Comparison of ENCODE assay signal across 18 mouse cellular contexts in genomic region chr12:117235114-117235513, GRCm38 (mm10).
"Had no signal": no experiment of that assay in that cellular context is flagged by ENCODE, and none has a peak within 500 bp of the region (broad histone marks: within the 10 kb centered on the region; RNA-seq: fewer than 3 reads in every experiment).

No protein-coding gene starts in this region.

- H3K9ac ChIP-seq: kidney, embryonic 15.5 days; limb, embryonic 12.5 days; liver, embryonic 13.5 days; liver, postnatal 0 days; lung, embryonic 15.5 days; neural tube, embryonic 13.5 days; stomach, embryonic 15.5 days had no signal

- H3K4me1 ChIP-seq: kidney, embryonic 15.5 days; liver, embryonic 13.5 days; lung, embryonic 15.5 days; megakaryocyte, embryonic 14.5 days; stomach, embryonic 15.5 days had no signal

- H3K27ac ChIP-seq: kidney, embryonic 15.5 days; limb, embryonic 12.5 days; liver, embryonic 13.5 days; lung, embryonic 15.5 days; macrophage; neural tube, embryonic 13.5 days; stomach, embryonic 15.5 days had no signal

- H3K9me3 ChIP-seq: kidney, embryonic 15.5 days; limb, embryonic 12.5 days; liver, embryonic 13.5 days; lung, embryonic 15.5 days; neural tube, embryonic 13.5 days; stomach, embryonic 15.5 days had no signal

- H3K4me2 ChIP-seq: kidney, embryonic 15.5 days; limb, embryonic 12.5 days; liver, embryonic 13.5 days; lung, embryonic 15.5 days; neural tube, embryonic 13.5 days; stomach, embryonic 15.5 days had no signal

- H3K36me3 ChIP-seq: kidney, embryonic 15.5 days; limb, embryonic 12.5 days; liver, embryonic 13.5 days; lung, embryonic 15.5 days; stomach, embryonic 15.5 days had no signal

- DNase-seq: kidney, adult 2 months; kidney, postnatal 25 days; layer of hippocampus, adult 9-11 months; layer of hippocampus, postnatal 36 days; liver; liver, embryonic 13.5 days; liver, postnatal 0 days; lung, postnatal 14 days; right cerebral cortex, postnatal 14 days; thymus, adult 2 months; thymus, postnatal 4 days had no signal

- H3K4me3 ChIP-seq: kidney, embryonic 15.5 days; limb, embryonic 12.5 days; liver, embryonic 13.5 days; lung, embryonic 15.5 days; megakaryocyte, embryonic 14.5 days; neural tube, embryonic 13.5 days; stomach, embryonic 15.5 days had no signal

- H3K27me3 ChIP-seq: limb, embryonic 12.5 days; lung, embryonic 15.5 days; megakaryocyte, embryonic 14.5 days; neural tube, embryonic 13.5 days; stomach, embryonic 15.5 days had no signal

- ATAC-seq: liver, postnatal 0 days had no signal
